Mouse (Mus musculus): ENCODE results near the gene Scd1.

Scd1 gene

DNA sequence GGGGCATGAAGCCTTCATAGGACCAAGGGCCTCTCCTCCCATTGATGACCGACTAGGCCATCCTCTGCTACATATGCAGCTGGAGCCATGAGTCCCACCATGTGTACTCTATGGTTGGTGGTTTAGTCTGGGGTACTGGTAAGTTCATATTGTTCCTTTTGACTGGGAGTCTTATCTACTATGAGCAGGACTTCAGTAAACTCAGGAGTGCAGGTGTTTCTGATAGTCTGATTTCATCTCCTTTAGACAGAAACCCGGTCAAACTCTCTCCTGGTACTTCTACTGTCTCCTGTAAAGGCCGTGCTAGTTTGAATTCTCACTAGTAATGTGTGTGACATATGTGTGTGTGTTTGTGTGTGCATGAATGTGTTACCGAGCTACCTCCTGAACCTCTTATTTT, 41.9 kb downstream of the Scd1 start:
- DNase-seq (ENCODE audit: low spot score in 2 of 2): no peak

GRCm38 (mm10) chr19:44364029-44364428, 43.6 kb downstream of the Scd1 start:
- no peak for DNase-seq (ENCODE audit: low spot score in 2 of 2)

- peak; percentile 38 to 74 for DNase-seq (ENCODE audit: low spot score in 2 of 2)
Observed at GRCm38 (mm10) chr19:44363529-44363928, 44.1 kb downstream of the Scd1 start.

- DNase-seq (ENCODE audit: low spot score in 2 of 2): peak in 1 of 2 experiments; percentile 10
Observed at GRCm38 (mm10) chr19:44358700-44359099, 49.0 kb downstream of the Scd1 start.

GRCm38 (mm10) chr19:44351756-44352155, 55.9 kb downstream of the Scd1 start:
- DNase-seq (ENCODE audit: low spot score in 2 of 2): no peak

DNA sequence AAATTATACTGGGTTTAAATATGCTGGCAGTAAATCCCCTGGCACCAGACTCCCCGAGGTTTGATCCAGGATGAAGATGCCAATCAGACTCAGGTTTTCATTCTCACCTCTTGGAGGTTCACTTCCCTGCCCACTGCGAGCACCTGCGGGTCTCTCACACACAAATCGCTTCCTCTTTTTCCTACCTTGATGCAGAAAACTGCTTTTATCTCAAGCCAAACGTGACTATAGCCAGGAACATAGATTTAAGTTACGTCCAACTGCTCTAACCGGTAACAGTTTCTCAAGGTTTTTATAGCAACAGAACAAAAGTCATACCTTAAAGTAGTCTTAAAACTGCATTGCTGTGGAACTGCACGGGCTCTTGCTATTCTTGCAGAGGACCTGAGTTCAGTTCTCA, 58.0 kb downstream of the Scd1 start:
- DNase-seq (ENCODE audit: low spot score in 2 of 2): no peak

All from cerebellum, postnatal 4 days (tissue).